Mouse (Mus musculus): ENCODE measurements at regions not wholly inside any gene's neighbourhood (a gene's known extent, or its start where the extent isn't known, plus 50 kb on each side); places are given as distances from the start of the nearest gene placed in this dataset.

GRCm38 (mm10) chr3:63556741-63557140 is 73.1 kb upstream of the Gm34302 start:
- H3K27ac ChIP-seq (ENCODE audit: low read depth, low read length): no peak overlapping the region
- no peak overlapping the region for H3K4me2 ChIP-seq (ENCODE audit: low read depth, low read length)
- no peaks in the 10 kb centered on the region for H3K4me1 ChIP-seq (ENCODE audit: control insufficient read depth, insufficient read depth, low read length)
- H3K27me3 ChIP-seq (ENCODE audit: control insufficient read depth, insufficient read depth, low read length): no peaks in the 10 kb centered on the region
- no peaks in the 10 kb centered on the region for H3K36me3 ChIP-seq (ENCODE audit: control insufficient read depth, insufficient read depth, low read length)
- WGBS: 82% methylated on average over 1 of the region's 1 CpGs
- H3K9me3 ChIP-seq (ENCODE audit: control insufficient read depth, low read length): no peaks in the 10 kb centered on the region
- no peak for ATAC-seq (ENCODE audit: low read depth)
- no peak overlapping the region for H3K9ac ChIP-seq (replicated peaks; ENCODE audit: low read depth, low read length)
- no peak overlapping the region for H3K4me3 ChIP-seq (ENCODE audit: low read depth, low read length)

DNA sequence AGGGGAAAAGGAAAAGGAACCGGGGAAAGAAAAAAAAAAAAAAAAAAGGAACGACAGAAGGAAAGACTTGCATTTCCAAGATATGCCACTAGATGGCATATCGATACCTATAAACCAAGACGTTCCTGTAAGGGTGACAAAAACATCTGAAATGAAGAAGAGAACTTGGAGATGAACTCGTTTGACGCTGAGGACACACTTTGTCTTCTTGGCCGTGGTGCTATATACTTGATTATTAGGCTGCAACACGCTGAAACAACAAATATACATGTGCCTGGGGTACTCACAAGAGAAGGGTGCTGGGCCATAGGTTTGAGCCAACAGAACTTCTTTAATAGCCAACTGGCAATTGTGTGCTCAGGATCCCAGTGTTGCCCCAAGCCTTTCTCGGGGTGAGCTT is 71.2 kb upstream of the Gm34302 start:
- peak; percentile 63; the same call in 1 of the 2 replicates for ATAC-seq (ENCODE audit: low read depth)
- WGBS: 7% methylated on average over 9 of the region's 9 CpGs
- no peak overlapping the region for H3K9ac ChIP-seq (replicated peaks; ENCODE audit: low read depth, low read length)

GRCm38 (mm10) chr3:63553426-63553825 is 69.7 kb upstream of the Gm34302 start:
- H3K27ac ChIP-seq (ENCODE audit: low read depth, low read length): no peak overlapping the region
- H3K9ac ChIP-seq (replicated peaks; ENCODE audit: low read depth, low read length): no peak overlapping the region
- H3K4me3 ChIP-seq (ENCODE audit: low read depth, low read length): no peak overlapping the region
- H3K4me1 ChIP-seq (ENCODE audit: control insufficient read depth, insufficient read depth, low read length): no peaks in the 10 kb centered on the region
- no peak overlapping the region for H3K4me2 ChIP-seq (ENCODE audit: low read depth, low read length)
- no peaks in the 10 kb centered on the region for H3K9me3 ChIP-seq (ENCODE audit: control insufficient read depth, low read length)
- no peak for ATAC-seq (ENCODE audit: low read depth)
- no peaks in the 10 kb centered on the region for H3K27me3 ChIP-seq (ENCODE audit: control insufficient read depth, insufficient read depth, low read length)
- H3K36me3 ChIP-seq (ENCODE audit: control insufficient read depth, insufficient read depth, low read length): no peaks in the 10 kb centered on the region
- 89% methylated on average over 2 of the region's 2 CpGs for WGBS

More for the DNA sequence above, 71.2 kb upstream of the Gm34302 start:
- no peak overlapping the region for H3K27ac ChIP-seq (ENCODE audit: low read depth, low read length)
- H3K27me3 ChIP-seq (ENCODE audit: control insufficient read depth, insufficient read depth, low read length): no peaks in the 10 kb centered on the region
- H3K4me2 ChIP-seq (ENCODE audit: low read depth, low read length): no peak overlapping the region
- no peak overlapping the region for H3K4me3 ChIP-seq (ENCODE audit: low read depth, low read length)
- H3K36me3 ChIP-seq (ENCODE audit: control insufficient read depth, insufficient read depth, low read length): no peaks in the 10 kb centered on the region
- H3K4me1 ChIP-seq (ENCODE audit: control insufficient read depth, insufficient read depth, low read length): no peaks in the 10 kb centered on the region
- no peaks in the 10 kb centered on the region for H3K9me3 ChIP-seq (ENCODE audit: control insufficient read depth, low read length)

DNA sequence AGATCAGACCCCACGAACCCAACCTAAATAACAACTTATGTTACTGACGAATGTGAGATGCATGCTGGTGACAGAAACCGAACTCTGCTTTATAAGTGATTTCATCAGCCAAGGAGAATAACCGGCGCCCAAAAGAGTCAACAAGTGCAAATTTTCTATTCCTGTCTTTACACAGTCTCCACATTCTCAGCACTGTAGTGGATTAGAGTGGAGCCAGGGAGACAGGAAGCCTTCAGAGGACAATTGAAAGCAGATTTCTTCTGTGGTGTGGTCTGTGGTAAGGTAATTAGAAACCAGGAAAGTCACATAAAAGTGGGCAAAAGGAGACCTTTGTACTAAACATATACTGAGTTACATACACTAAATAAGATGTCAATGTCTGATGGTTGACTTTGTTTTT is 68.0 kb upstream of the Gm34302 start:
- ATAC-seq (ENCODE audit: low read depth): no peak
- no peak overlapping the region for H3K9ac ChIP-seq (replicated peaks; ENCODE audit: low read depth, low read length)
- no peaks in the 10 kb centered on the region for H3K4me1 ChIP-seq (ENCODE audit: control insufficient read depth, insufficient read depth, low read length)
- H3K27me3 ChIP-seq (ENCODE audit: control insufficient read depth, insufficient read depth, low read length): no peaks in the 10 kb centered on the region
- no peak overlapping the region for H3K4me2 ChIP-seq (ENCODE audit: low read depth, low read length)
- no peaks in the 10 kb centered on the region for H3K9me3 ChIP-seq (ENCODE audit: control insufficient read depth, low read length)
- H3K36me3 ChIP-seq (ENCODE audit: control insufficient read depth, insufficient read depth, low read length): no peaks in the 10 kb centered on the region
- H3K4me3 ChIP-seq (ENCODE audit: low read depth, low read length): no peak overlapping the region
- no peak overlapping the region for H3K27ac ChIP-seq (ENCODE audit: low read depth, low read length)
- WGBS: 91% methylated on average over 5 of the region's 5 CpGs

DNA sequence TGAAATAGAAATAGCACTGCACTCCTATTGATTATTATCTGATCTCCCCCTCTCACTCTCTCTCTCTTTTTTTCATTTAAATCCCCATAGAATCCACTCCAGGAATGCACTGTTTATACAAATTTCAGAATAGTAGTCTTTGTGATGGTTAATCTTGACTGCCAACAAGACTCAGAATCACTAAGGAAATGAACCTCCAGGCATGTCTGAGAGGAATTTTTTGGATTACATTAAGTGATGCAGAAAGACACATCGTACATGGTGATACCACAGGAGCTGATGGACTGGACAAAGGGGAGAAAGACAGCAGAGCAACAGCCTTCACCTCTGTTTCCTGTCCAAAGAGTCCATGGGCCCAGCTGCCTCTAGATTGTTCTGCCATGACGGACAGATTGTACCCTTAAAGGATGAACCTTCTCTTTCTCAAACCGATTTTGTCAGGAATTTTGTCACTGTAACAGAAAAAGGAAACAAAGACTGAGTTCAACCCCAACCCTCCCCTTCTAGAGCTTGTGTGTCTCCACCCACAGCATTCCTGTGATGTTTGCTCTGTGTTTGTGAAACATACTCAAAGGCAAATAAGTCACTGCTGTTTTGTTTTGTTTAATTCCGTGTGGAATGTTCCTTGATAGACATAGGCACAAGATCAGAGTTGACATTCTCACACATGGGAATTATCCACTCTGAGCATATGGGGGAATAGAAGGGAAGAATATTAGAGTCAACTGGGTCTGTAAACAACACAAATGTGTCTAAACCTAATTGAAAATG is 59.1 kb upstream of the Gm34302 start:
- H3K9ac ChIP-seq (replicated peaks; ENCODE audit: low read depth, low read length): no peak overlapping the region
- no peaks in the 10 kb centered on the region for H3K27me3 ChIP-seq (ENCODE audit: control insufficient read depth, insufficient read depth, low read length)
- no peak overlapping the region for H3K27ac ChIP-seq (ENCODE audit: low read depth, low read length)
- H3K4me1 ChIP-seq (ENCODE audit: control insufficient read depth, insufficient read depth, low read length): no peaks in the 10 kb centered on the region
- H3K36me3 ChIP-seq (ENCODE audit: control insufficient read depth, insufficient read depth, low read length): no peaks in the 10 kb centered on the region
- H3K9me3 ChIP-seq (ENCODE audit: control insufficient read depth, low read length): no peaks in the 10 kb centered on the region
- no peak overlapping the region for H3K4me2 ChIP-seq (ENCODE audit: low read depth, low read length)
- WGBS: 79% methylated on average over 4 of the region's 4 CpGs
- ATAC-seq (ENCODE audit: low read depth): no peak
- H3K4me3 ChIP-seq (ENCODE audit: low read depth, low read length): no peak overlapping the region

DNA sequence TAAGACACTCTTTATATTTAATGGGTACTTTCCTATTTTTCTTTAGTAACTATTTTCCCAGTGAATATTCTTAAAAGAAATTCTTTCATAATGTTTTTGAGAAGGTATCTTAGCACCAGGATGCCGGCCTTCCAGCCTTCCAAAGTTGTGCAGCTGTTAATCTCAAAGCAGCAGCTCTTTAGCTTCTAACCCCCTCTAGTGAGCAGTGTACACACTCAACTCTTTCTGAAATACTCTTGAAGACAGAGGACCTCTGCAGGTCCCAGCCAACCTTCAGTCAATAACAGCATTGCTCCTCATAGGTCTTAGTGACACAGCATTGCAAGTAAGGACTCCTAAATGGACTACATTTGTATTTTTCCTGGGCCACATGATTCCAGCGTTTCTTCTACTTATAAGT is 55.2 kb upstream of the Gm34302 start:
- no peak overlapping the region for H3K4me2 ChIP-seq (ENCODE audit: low read depth, low read length)
- no peaks in the 10 kb centered on the region for H3K9me3 ChIP-seq (ENCODE audit: control insufficient read depth, low read length)
- no peak for ATAC-seq (ENCODE audit: low read depth)
- H3K27ac ChIP-seq (ENCODE audit: low read depth, low read length): no peak overlapping the region
- H3K36me3 ChIP-seq (ENCODE audit: control insufficient read depth, insufficient read depth, low read length): no peaks in the 10 kb centered on the region
- H3K9ac ChIP-seq (replicated peaks; ENCODE audit: low read depth, low read length): no peak overlapping the region
- no peaks in the 10 kb centered on the region for H3K4me1 ChIP-seq (ENCODE audit: control insufficient read depth, insufficient read depth, low read length)
- WGBS: 70% methylated on average over 2 of the region's 2 CpGs
- no peaks in the 10 kb centered on the region for H3K27me3 ChIP-seq (ENCODE audit: control insufficient read depth, insufficient read depth, low read length)
- H3K4me3 ChIP-seq (ENCODE audit: low read depth, low read length): no peak overlapping the region

DNA sequence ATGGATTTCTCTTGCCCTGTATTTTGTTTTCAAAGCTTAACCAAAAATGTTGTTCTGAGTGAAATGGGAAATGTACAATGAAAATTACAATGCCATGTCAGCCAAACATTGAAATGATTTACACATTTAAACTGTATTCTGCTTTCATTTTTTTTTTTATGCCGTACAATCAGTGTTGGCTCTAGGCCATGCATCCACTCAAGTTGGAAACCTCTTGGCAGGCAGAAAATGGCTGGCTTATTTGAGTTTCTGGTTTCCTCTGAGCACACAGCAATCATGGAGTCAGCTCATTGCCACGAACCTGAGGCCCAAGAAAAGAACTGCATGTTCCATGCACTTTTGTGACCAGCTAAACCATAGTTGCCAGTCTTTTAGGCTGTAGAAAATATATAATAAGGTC is 50.5 kb upstream of the Gm34302 start:
- Histone ChIP-seq H3K4me1 (ENCODE audit: control insufficient read depth, insufficient read depth, low read length) (no peaks in the 10 kb centered on the region), H3K9me3 (ENCODE audit: control insufficient read depth, low read length) (no peaks in the 10 kb centered on the region), H3K36me3 (ENCODE audit: control insufficient read depth, insufficient read depth, low read length) (no peaks in the 10 kb centered on the region), H3K27me3 (ENCODE audit: control insufficient read depth, insufficient read depth, low read length) (no peaks in the 10 kb centered on the region), H3K27ac (ENCODE audit: low read depth, low read length) (no peak overlapping the region), H3K4me3 (ENCODE audit: low read depth, low read length) (no peak overlapping the region), H3K9ac (replicated peaks; ENCODE audit: low read depth, low read length) (no peak overlapping the region), H3K4me2 (ENCODE audit: low read depth, low read length) (no peak overlapping the region)
- ATAC-seq (ENCODE audit: low read depth): no peak
- WGBS: 71% methylated on average over 2 of the region's 2 CpGs

All from neural tube, embryonic 14.5 days (tissue).